Mouse (Mus musculus) gastrocnemius, postnatal 14 days (tissue): ENCODE data around the gene St6galnac3. TPM values are rescaled to one million over a fixed set of nuclear protein-coding genes. Genes with fewer than 3 reads are reported as not detected.

Experiments used
- DNase-seq: peaks from one replicate; pipeline ENCODE4 v3.0.0; 2021; ENCODE audit warnings: mixed read lengths
- intact Hi-C: fragments of 180-260 bp; cut with DNase I; formaldehyde crosslinking; loops from one replicate; pipeline ENCODE4 v1.15.1; 2025; ENCODE audit warnings: low total_unique reads
- total RNA-seq, 2 experiments: library from RNA; stranded (reverse); gene quantifications; 2 replicates each; pipeline ENCODE4 v1.2.3; 2021

St6galnac3 gene
- total RNA-seq, 2 experiments from 2014 or later: 2.9 to 4.4 TPM

GRCm38 (mm10) chr3:153453127-153454049 is 271.6 kb downstream of the St6galnac3 start:
- no peak for DNase-seq
- intact Hi-C loops: no loop called here

- intact Hi-C loops: no loop called here
- DNase-seq: no peak
Observed at GRCm38 (mm10) chr3:153452299-153452996, 272.5 kb downstream of the St6galnac3 start.

- intact Hi-C loops: no loop called here
- DNase-seq: no peak
Observed at GRCm38 (mm10) chr3:153441329-153441728, 283.6 kb downstream of the St6galnac3 start.

GRCm38 (mm10) chr3:153436076-153437021 is 288.6 kb downstream of the St6galnac3 start:
- DNase-seq: no peak
- intact Hi-C loops: no loop called here

GRCm38 (mm10) chr3:153433010-153433409 is 292.0 kb downstream of the St6galnac3 start:
- intact Hi-C loops: no loop called here
- DNase-seq: no peak

- intact Hi-C loops: no loop called here
- no peak for DNase-seq
Observed at GRCm38 (mm10) chr3:153432053-153432816, 292.7 kb downstream of the St6galnac3 start.

- no peak for DNase-seq
- intact Hi-C loops: no loop called here
Observed at GRCm38 (mm10) chr3:153429840-153430239, 295.1 kb downstream of the St6galnac3 start.

GRCm38 (mm10) chr3:153421918-153422290 is 303.1 kb downstream of the St6galnac3 start:
- intact Hi-C loops: no loop called here
- no peak for DNase-seq

- intact Hi-C loops: no loop called here
- no peak for DNase-seq
Observed at GRCm38 (mm10) chr3:153421060-153421917, 303.7 kb downstream of the St6galnac3 start.

GRCm38 (mm10) chr3:153419331-153419730 is 305.6 kb downstream of the St6galnac3 start:
- peak; percentile 11 for DNase-seq
- intact Hi-C loops: no loop called here

- intact Hi-C loops: no loop called here
Observed at GRCm38 (mm10) chr3:153417001-153417400, 308.0 kb downstream of the St6galnac3 start.

GRCm38 (mm10) chr3:153416383-153416782 is 308.6 kb downstream of the St6galnac3 start:
- DNase-seq: no peak
- intact Hi-C loops: no loop called here

More at GRCm38 (mm10) chr3:153417001-153417400, 308.0 kb downstream of the St6galnac3 start:
- no peak for DNase-seq

- intact Hi-C loops: no loop called here
- no peak for DNase-seq
Observed at GRCm38 (mm10) chr3:153414132-153414531, 310.8 kb downstream of the St6galnac3 start.

- DNase-seq: no peak
- intact Hi-C loops: no loop called here
Observed at GRCm38 (mm10) chr3:153409286-153409685, 315.7 kb downstream of the St6galnac3 start.

GRCm38 (mm10) chr3:153408361-153408760 is 316.6 kb downstream of the St6galnac3 start:
- intact Hi-C loops: no loop called here
- DNase-seq: no peak

GRCm38 (mm10) chr3:153407698-153408097 is 317.3 kb downstream of the St6galnac3 start:
- no peak for DNase-seq
- intact Hi-C loops: no loop called here

GRCm38 (mm10) chr3:153406858-153407257 is 318.1 kb downstream of the St6galnac3 start:
- no peak for DNase-seq
- intact Hi-C loops: no loop called here

- intact Hi-C loops: no loop called here
- DNase-seq: no peak
Observed at GRCm38 (mm10) chr3:153406220-153406619, 318.8 kb downstream of the St6galnac3 start.
